Mouse (Mus musculus): ENCODE results near the gene Bach1.

- no peak for TF ChIP-seq POLR2AphosphoS2 (IDR thresholded peaks at IDR 0.05; ENCODE audit: insufficient read length, low read depth)
- TF ChIP-seq USF1 (IDR thresholded peaks at IDR 0.05; ENCODE audit: low read depth): no peak
These were observed 7.3 kb downstream of the Bach1 start for GRCm38 (mm10) chr16:87705892-87706589.

Data from myocyte (in vitro differentiated cells).